Mouse (Mus musculus): ENCODE data around the gene Lsm2.

Lsm2 gene

GRCm38 (mm10) chr17:35012430-35012829 lies 30.8 kb downstream of the Lsm2 start:
- DNase-seq (ENCODE audit: low read depth, low spot score) = no peak

GRCm38 (mm10) chr17:35013221-35013620 lies 31.6 kb downstream of the Lsm2 start:
- no peak for DNase-seq (ENCODE audit: low read depth, low spot score)

- DNase-seq (ENCODE audit: low read depth, low spot score) = no peak
Measured at GRCm38 (mm10) chr17:35015296-35015695, 33.6 kb downstream of the Lsm2 start.

DNA sequence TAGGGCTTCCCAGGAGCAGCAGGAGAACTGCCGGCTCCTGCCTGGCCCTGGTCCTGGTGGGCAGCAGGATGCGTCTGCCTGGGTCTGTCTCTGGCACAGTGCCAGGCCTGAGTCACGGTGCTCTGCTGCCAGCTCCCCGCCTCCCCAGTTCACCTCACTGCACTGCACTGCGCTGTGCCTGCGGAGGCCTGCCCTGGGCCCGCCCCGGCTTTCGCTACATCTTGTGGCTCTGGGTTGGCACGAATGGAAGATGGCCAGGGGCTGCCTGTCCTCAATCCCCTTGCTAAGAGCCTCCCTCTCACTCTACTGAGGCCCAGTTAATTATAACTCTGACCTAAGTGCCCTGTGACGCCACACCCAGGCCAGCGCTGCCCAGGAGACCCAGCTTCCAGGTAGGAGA lies 34.7 kb downstream of the Lsm2 start, which contains the start of gene Vwa7:
Gene Vwa7, plus strand, starts transcription at position 204 of the 400 bp plus-strand sequence.
- DNase-seq (ENCODE audit: low read depth, low spot score) = no peak

GRCm38 (mm10) chr17:35016791-35017705 lies 35.4 kb downstream of the Lsm2 start:
- DNase-seq (ENCODE audit: low read depth, low spot score) = peak; percentile 51

- DNase-seq (ENCODE audit: low read depth, low spot score) = no peak
Measured at GRCm38 (mm10) chr17:35017706-35018030, 36.0 kb downstream of the Lsm2 start.

GRCm38 (mm10) chr17:35018171-35018570 lies 36.5 kb downstream of the Lsm2 start:
- no peak for DNase-seq (ENCODE audit: low read depth, low spot score)

DNA sequence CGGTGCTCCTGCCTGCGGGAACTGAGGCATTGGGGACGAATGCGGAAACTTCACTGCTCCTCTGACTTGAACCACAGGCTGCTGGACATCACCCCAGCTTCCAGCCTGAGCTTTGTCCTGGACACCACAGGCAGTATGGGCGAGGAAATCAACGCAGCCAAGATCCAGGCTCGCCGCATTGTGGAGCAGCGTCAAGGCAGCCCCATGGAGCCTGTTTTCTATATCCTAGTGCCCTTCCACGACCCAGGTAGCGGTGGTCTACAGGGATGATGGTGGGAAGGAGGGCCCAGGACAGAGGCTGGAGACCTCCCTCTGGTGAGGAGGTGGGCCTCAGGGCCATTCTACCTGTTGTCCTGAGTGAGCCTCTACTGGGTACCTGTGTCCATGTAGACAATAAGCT lies 38.2 kb downstream of the Lsm2 start:
- DNase-seq (ENCODE audit: low read depth, low spot score) = no peak

DNA sequence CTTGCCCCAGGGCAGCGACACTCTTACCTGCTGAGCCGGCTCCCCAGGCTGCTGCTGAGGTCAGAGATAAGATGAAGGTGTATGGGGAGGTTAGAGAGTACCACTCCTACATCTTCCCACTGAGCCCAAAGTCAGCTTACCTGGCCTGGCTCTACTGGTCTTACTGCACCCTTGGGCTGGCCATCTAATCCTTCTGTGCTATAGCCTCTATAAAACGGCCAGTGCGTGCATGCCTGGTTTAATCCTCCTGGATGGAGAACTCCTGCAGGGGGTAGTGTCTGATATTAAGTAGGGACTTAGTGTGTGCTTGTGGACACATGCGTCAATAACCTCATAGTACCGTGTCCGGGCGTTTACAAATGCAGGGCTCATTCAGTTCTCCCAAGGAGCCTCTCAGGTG lies 38.9 kb downstream of the Lsm2 start:
- no peak for DNase-seq (ENCODE audit: low read depth, low spot score)

DNA sequence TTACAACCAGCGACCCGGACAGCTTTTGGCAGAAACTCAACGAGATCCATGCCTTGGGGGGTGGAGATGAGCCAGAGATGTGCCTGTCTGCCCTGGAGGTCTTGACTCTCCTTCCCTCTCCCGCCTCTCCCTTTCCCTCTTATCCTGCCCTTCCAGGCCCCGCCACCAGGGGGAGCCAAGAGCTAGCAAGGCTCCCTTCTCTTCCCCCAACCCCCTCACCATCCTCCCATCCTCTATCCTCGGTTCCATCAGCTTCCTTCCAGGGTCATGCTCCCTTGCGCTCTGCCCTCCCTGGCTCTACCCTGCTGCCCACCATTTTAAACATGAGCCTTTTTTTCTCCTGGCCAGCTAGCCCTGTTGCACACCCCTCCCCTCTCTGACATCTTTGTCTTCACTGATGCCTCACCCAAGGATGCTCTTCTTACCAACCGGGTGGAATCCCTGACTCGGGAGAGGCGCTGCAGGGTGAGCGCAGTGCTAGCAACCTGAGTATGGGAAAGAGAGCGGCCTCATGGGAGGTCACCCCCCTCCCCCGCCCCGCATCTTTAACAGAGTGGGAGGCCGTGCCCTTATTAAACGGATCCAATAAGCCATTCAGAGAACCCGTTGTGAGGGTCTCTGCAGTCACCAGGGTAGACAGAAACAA lies 39.6 kb downstream of the Lsm2 start:
- peak; percentile 74 for DNase-seq (ENCODE audit: low read depth, low spot score)

DNA sequence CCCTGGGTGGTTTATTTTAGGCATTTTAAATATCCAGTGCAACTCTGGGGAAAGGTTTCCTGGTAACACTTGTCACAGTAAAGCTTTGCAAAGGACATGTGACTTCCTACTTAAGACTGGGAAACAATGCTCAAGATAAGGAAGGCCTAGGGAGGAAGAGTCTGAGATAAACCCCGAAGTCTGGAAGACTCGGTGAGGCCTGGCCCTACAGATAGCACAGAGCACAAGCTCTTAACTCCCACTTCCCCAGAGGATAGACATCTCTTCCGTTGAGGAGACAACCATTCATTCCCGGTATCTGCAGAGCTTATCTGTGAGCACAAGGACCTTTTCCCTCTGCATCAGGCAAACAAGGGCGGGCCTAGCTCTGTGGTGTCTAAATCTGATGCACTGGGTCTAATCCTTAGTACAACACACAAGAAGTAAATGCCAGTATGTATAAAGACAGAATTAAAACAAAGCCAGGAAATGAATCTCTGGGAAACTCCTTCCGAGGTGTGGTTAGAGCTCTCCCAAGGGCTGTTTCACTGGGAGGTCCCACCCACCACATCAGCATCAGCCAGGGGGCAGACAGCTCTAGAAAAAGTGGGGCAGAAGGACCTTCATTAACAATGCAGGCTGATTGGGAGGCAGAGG lies 40.3 kb downstream of the Lsm2 start:
- no peak for DNase-seq (ENCODE audit: low read depth, low spot score)

GRCm38 (mm10) chr17:35022541-35023060 lies 40.9 kb downstream of the Lsm2 start:
- no peak for DNase-seq (ENCODE audit: low read depth, low spot score)

GRCm38 (mm10) chr17:35023221-35023620 lies 41.6 kb downstream of the Lsm2 start:
- DNase-seq (ENCODE audit: low read depth, low spot score) = no peak

- peak; percentile 41 for DNase-seq (ENCODE audit: low read depth, low spot score)
Measured at GRCm38 (mm10) chr17:35023756-35024155, 42.1 kb downstream of the Lsm2 start.

GRCm38 (mm10) chr17:35024261-35024660 lies 42.6 kb downstream of the Lsm2 start:
- DNase-seq (ENCODE audit: low read depth, low spot score) = no peak

GRCm38 (mm10) chr17:35024691-35025488 lies 43.2 kb downstream of the Lsm2 start:
- DNase-seq (ENCODE audit: low read depth, low spot score) = no peak

DNA sequence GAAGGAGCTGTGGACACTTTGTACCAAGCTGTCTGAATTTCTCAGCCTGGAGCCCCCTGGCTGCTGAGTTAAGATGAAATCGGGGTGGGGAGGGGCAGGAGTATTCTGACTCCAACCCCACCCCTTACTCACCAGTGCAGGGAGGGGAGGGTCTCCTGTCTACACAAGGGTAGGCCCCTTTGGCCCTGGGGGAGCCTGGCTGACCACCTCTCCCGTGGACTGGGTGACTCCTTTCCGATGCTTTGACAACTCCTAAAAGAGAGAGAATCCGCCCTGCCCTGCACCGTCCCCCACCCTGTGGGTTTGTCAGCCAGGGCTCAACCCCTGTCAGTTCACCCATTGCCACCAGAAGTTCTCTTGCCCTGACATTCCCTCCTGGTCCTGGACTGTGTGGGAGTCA lies 44.5 kb downstream of the Lsm2 start:
- no peak for DNase-seq (ENCODE audit: low read depth, low spot score)

- peak; percentile 84 for DNase-seq (ENCODE audit: low read depth, low spot score)
Measured at GRCm38 (mm10) chr17:35027277-35028068, 45.8 kb downstream of the Lsm2 start, which contains the start of gene Sapcd1. Sapcd1 (minus strand) TSS chr17:35028016.

- no peak for DNase-seq (ENCODE audit: low read depth, low spot score)
Measured at GRCm38 (mm10) chr17:35028315-35028714, 46.7 kb downstream of the Lsm2 start.

- no peak for DNase-seq (ENCODE audit: low read depth, low spot score)
Measured at GRCm38 (mm10) chr17:35029691-35030532, 48.2 kb downstream of the Lsm2 start.

Measured in A20 (cell line).